Mouse (Mus musculus) stomach, postnatal 0 days (tissue): ENCODE data around the gene Hdlbp.

Experiments used
- CTCF ChIP-seq: IDR thresholded peaks from 2 replicates; pipeline ENCODE4 v1.5.1; 2016; ENCODE audit warnings: antibody characterized with exemption, low read depth, mild to moderate bottlenecking, moderate library complexity
- EP300 ChIP-seq: optimal IDR thresholded peaks from 2 replicates; pipeline ENCODE3; 2016; ENCODE audit warnings: antibody characterized with exemption

DNA sequence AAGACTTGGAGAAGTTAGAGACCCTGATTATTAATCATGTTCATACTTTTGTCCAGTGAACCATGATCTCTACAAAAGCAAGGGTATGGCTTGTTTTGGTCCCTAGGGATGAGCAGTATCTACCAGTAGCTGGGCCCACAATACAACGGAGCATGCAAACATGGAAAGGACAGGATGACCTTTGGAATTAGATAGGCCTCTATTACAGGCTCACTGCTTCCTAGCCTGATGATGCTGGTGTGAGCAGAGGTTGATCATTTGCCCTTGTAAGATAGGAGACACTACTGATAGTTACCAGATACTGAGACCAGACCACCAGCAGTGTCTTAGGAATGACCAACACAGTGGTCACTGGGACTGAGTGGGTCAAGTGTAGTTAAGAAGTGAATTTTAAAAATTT lies 39.3 kb downstream of the Hdlbp start:
- TF ChIP-seq CTCF (no peak), EP300 (no peak)
